Mouse (Mus musculus) frontal cortex, postnatal 25 days (tissue): ENCODE data around the gene Mnd1.
A peak's percentile ranks its signal among the peaks of the same experiment; 100 is the strongest.

Experiments
- DNase-seq, 2 experiments: peaks; one replicate each; pipeline ENCODE4 v3.0.0; 2022; ENCODE audit warnings: low spot score in 2 of 2

Mnd1 gene

DNA sequence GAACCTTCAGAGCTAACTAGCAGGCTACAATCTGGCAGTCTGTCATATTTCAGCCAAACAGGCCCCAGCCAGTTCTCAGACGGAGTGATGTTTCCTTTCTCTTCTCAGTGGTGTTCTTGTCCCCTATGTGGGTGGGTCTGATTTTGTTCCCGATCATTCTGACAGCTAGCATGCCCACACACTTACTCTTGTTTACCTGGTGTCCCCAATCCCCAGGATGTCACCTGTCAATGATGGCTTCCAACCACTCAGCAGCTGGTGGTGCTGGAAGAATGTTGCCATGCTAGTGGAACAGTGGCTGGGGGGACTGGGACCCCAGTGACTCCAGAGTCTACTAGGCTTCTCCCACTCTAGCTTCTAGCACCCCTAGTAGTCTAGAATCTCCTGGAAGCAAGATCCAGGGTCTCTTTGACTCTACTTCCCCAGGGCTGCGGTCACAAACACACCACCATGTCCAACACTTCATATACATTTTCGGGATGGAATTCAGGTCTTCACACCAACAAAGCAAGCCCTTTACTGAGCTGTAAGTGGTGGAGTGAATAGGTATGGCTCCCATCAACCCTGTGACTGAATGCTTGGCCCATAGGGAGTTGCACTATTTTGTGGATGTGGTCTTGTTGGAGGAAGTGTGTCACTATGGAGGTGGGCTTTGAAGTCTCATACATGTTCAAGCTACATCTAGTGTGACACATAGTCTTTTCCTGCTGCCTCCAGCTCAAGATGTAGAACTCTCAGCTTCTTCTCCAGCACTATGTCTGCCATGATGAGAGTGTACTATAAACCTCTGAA lies 2.2 kb upstream of the Mnd1 start:
- DNase-seq: no peak

DNA sequence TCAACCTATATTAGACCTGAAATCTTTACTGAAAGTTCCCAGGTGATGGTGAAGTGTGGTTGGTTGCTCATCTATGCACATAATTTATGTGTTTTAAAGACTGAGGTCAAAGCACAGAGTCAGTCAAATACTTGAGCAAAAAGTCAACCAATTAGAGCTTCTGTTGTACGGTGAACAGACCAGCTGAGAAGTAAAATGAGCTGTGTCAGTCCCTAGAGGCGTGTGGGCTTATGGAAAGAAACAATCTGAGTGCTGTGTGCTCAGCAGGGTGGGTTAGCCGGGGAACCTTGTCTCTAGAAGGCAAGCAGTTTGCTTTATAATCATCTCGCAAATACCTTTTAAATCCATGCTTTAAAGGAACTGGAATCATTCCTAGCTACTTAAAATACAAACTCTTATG lies 1.4 kb upstream of the Mnd1 start:
- DNase-seq: no peak

DNA sequence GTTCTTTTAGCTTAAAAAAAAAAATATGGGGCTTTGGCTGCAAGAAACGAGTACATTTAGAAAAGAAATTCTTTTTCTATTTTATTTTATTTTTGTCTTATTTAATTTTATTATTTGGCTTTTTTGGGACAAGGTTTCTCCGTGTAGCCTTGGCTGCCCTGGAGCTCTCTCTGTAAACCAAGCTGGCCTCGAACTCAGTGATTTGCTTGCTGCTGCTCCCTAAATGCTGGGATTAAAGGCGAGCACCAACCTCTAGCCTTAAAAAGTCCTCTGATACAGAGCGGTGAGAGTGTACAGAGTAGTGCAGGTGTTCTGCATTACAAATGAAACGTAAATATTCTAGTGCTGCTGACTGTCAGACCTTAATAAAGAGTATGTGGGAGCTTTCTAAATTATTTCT lies 519 bp upstream of the Mnd1 start:
- no peak for DNase-seq

DNA sequence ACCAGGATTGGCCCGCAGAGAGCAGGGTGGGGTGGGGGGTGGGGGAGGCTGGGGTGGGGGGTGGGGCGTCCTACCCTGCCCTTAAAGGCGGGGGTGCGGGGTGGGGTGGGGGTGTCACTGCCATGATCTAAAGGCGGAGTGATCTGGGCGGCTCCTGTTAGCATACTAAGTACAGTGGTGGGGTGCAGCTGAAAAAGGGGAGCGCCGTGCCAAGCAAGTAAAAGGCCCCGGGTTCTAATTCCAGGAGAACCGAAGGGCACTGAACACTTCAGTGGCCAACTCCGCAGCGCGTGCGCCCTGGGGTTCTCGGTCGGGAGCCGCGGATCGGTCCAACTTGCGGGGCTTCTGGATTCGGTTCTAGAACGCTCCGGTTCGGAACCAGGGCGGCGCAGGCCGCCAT lies 440 bp downstream of the Mnd1 start:
- DNase-seq: no peak

GRCm38 (mm10) chr3:84154721-84155141 lies 855 bp downstream of the Mnd1 start:
- no peak for DNase-seq

GRCm38 (mm10) chr3:84149831-84150230 lies 5.8 kb downstream of the Mnd1 start:
- no peak for DNase-seq

DNA sequence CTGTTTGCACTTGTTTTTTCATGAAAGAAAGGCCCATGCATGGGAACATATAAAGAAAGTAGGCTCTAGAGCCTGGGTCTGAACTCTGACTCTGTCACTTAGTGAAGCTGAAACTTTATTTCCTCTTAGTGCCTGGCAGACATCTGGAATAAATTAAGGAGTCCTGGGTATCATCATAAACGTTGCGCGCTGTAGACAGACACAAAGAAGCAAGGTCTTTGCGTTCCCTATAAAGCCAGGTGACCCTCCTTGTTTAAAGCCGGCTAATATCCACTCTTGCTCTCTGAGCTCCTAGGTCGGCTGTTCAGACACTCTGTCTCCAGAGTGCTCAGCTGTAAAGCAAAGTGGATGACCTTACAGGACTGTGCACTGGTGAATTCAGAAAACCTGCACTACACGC lies 14.6 kb downstream of the Mnd1 start:
- no peak for DNase-seq

GRCm38 (mm10) chr3:84136509-84136908 lies 19.1 kb downstream of the Mnd1 start:
- DNase-seq: no peak

GRCm38 (mm10) chr3:84135933-84136332 lies 19.7 kb downstream of the Mnd1 start:
- DNase-seq: no peak

GRCm38 (mm10) chr3:84135387-84135786 lies 20.2 kb downstream of the Mnd1 start:
- no peak for DNase-seq

- DNase-seq: no peak
Measured at GRCm38 (mm10) chr3:84131369-84131768, 24.2 kb downstream of the Mnd1 start.

- no peak for DNase-seq
Measured at GRCm38 (mm10) chr3:84130776-84131175, 24.8 kb downstream of the Mnd1 start.

DNA sequence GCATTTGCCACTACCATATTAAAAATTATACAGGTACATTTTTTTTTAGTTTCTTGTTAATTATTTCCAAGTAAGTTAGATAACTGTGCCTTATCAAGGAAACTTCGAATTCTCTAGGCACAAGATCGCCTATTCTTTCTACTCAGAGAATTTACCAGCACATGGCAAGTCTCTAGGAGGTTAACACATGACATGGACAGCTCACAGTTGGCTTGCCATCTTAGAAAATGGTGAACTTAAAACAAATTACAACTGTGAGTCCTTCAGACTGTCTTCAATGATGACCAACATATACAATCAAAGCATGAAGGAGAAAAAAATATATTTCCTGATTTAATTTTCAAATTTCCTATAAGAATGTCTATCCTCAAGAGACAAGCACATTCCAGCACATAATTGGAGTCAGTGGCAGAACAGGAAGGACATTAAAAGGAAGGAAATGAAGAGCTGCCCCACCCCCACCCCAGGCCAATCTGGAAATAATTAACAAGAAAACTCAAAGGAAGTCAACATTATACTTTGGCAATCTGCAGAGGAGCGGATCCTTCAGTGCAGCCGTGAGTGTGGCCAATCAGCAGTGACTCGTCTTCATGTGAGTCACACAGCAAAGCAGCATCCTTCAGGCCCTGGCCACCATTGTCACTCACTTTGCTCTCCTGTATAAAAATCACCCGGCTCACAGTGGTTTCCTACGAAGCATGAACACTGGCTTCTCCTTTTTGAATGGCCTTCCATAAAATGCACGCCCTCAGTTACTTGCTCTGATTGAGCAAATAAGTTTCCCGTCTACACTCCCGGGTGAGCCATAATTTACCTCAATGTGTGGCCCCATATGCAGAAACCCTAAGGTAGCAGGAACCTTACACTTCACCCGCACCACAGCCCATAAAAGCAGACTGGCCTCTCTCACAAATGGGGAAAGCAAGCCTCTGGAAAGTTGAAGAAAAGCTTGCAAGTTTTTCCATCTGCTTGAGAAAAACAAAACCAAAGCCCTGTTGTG lies 26.4 kb downstream of the Mnd1 start:
- DNase-seq: no peak

DNA sequence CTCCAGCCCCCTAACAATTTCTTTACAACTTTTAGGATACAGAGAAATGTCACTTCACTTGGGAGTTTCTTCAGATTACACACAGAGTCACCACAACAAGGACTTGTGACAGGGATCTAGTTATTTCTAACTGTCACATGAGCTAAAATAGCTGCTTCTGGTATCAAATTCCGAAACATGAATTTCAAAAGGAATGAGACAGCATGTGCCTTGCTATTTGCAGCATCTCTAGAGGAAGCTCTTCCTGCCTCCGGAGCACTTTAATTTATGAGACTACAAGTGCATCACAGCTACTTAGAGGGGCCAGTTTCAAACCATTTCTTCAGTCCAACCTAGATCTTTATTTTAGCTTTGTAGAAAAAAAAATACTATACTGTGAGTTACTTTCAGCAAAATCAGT lies 28.2 kb downstream of the Mnd1 start:
- no peak for DNase-seq

- DNase-seq: no peak
Measured at GRCm38 (mm10) chr3:84126721-84127120, 28.9 kb downstream of the Mnd1 start.

- DNase-seq: no peak
Measured at GRCm38 (mm10) chr3:84125704-84126289, 29.8 kb downstream of the Mnd1 start.

GRCm38 (mm10) chr3:84123461-84123860 lies 32.1 kb downstream of the Mnd1 start:
- DNase-seq: peak; percentile 7 to 14

DNA sequence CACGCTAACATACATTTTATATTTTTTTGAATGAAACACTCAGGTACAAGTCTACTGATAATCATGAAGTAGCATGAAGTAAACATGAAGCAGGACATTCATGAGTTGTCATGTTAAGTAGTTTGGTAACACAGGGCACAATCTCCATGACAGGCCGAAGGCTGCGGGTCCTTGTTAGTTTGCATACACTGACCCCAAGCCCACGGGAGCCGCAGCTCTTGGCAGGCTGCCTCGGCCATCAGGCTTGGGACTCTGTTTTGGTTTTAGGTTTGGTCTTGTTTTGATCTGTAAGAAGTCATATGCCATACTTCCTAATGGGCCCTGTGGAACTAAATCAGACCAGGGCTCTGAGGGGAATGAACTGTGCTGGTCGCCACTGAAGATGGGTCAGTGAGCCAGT lies 36.9 kb downstream of the Mnd1 start:
- DNase-seq: no peak

DNA sequence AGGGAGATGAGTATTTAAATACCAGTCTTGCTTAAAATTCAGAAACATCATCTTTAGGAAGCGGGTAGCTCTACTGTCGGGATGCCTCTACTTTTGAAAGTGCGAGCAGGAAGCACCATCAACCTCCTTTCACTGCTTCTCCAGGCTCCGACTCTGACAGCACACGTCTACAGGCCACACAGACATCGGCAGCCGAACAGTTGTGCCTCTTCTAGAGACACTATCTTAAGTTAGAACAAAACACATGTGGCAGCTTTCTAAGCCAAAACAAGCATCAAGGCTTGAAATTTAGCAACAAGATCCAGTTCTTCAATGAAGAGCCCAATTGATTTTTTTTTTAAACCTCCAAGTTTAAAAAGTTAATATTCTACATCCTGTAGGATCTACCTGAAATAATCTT lies 37.4 kb downstream of the Mnd1 start:
- no peak for DNase-seq

DNA sequence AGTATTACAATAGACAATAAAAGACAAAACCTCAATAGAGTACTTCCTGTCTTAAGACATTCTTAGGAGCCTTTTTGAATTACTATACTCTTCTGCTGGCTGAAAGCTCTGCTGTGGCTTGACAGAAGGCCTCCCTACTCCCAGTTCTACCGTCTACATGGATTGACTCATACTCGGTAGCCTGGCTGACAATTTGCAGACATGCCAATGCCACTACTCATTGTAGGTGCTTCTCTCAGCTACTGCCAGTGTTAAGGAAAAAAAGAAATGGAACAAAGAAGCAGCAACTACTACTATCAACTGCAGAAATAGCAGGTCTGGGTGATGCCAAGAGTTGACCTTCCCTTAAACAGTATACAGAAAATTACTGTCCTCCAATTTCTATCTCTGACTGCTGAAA lies 47.0 kb downstream of the Mnd1 start:
- no peak for DNase-seq

GRCm38 (mm10) chr3:84106106-84106505 lies 49.5 kb downstream of the Mnd1 start:
- DNase-seq: no peak

GRCm38 (mm10) chr3:84103536-84103935 lies 52.0 kb downstream of the Mnd1 start:
- no peak for DNase-seq
